Mouse (Mus musculus): ENCODE measurements around the gene Sbno2. TPM values are rescaled to one million over a fixed set of nuclear protein-coding genes. Genes with fewer than 3 reads are reported as not detected.

The Sbno2 gene
- polyA plus RNA-seq, 1 experiment from 2014 or later, result 10.4 TPM

GRCm38 (mm10) chr10:80102216-80102915 is 3.0 kb downstream of the Sbno2 start:
- ATAC-seq (ENCODE audit: insufficient read depth), result peak; percentile 74
- no peaks in the 10 kb centered on the region for H3K36me3 ChIP-seq (replicated peaks)
- peak overlapping the region; percentile 93 for H3K27ac ChIP-seq (replicated peaks)
- under 1% methylated on average over 53 of the region's 59 CpGs for WGBS (ENCODE audit: insufficient replicate concordance)
- H3K4me2 ChIP-seq, result peak overlapping the region; percentile 86
- peak overlapping the region; percentile 97 for H3K9ac ChIP-seq
- H3K4me3 ChIP-seq (replicated peaks), result peak overlapping the region; percentile 97
- peaks cover 84% of the 10 kb centered on the region for H3K4me1 ChIP-seq (replicated peaks)
- no peaks in the 10 kb centered on the region for H3K9me3 ChIP-seq (replicated peaks)
- H3K27me3 ChIP-seq, result no peaks in the 10 kb centered on the region

GRCm38 (mm10) chr10:80100982-80101381 is 4.4 kb downstream of the Sbno2 start:
- peak overlapping the region; percentile 86 for H3K4me2 ChIP-seq
- H3K27me3 ChIP-seq, result no peaks in the 10 kb centered on the region
- peaks cover 92% of the 10 kb centered on the region for H3K4me1 ChIP-seq (replicated peaks)
- H3K4me3 ChIP-seq (replicated peaks), result peak overlapping the region; percentile 97
- peak overlapping the region; percentile 93 for H3K27ac ChIP-seq (replicated peaks)
- no peak for ATAC-seq (ENCODE audit: insufficient read depth)
- H3K9ac ChIP-seq, result peak overlapping the region; percentile 97
- 49% methylated on average over 11 of the region's 11 CpGs for WGBS (ENCODE audit: insufficient replicate concordance)
- H3K9me3 ChIP-seq (replicated peaks), result no peaks in the 10 kb centered on the region
- H3K36me3 ChIP-seq (replicated peaks), result no peaks in the 10 kb centered on the region

DNA sequence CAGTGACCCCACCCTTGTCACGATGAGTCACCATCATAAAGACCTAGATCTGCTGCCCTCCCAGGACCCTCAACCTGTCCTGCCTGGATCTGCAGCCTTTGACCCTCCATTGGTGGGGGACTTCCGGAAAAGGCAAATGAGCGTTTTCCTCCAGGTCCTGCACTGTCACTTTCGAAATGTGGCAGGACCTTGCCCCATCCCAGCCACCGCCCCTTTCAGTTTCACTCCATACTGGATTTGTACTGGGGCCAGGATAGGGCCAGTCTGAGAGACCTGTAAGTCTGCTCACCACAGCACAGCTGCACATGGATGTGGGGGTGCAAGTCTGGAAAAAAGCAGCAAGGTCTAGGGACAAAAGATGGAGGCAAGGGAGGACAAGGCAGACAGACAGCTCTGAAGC is 6.7 kb downstream of the Sbno2 start:
- ATAC-seq (ENCODE audit: insufficient read depth), result 0 out of 2 replicates have a peak, but pooled peaks have one; percentile 9
- Histone ChIP-seq H3K9me3 (replicated peaks) (no peaks in the 10 kb centered on the region), H3K4me3 (replicated peaks) (no peak overlapping the region), H3K4me2 (peak overlapping the region; percentile 36), H3K36me3 (replicated peaks) (no peaks in the 10 kb centered on the region), H3K27me3 (no peaks in the 10 kb centered on the region), H3K27ac (replicated peaks) (peak overlapping the region; percentile 65), H3K9ac (no peak overlapping the region), H3K4me1 (replicated peaks) (peaks cover 95% of the 10 kb centered on the region)
- 70% methylated on average over 5 of the region's 5 CpGs for WGBS (ENCODE audit: insufficient replicate concordance)

DNA sequence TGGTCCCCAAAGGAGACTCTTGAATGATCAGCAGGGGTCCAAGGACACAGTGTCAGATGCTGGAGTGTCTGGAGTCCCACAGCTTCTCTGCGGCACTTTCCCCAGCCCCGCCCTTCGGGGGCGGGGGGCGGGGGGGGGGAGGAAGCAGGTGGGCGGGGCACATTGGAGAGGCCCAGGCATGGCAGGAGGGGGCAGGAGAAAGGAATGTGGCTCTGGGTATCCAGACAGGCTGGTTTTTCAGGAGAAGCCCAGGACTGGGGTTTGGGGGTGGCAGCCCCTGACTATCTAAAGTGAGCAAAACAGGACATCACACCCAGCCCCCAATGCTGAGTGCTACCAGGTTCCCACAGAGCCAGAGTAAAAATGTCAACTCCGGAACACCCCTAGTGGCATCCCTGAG is 8.1 kb downstream of the Sbno2 start:
- Histone ChIP-seq H3K4me1 (replicated peaks) (peaks cover 93% of the 10 kb centered on the region), H3K9ac (peak overlapping the region; percentile 23; the same call in 1 of the 2 replicates), H3K4me2 (peak overlapping the region; percentile 32), H3K27ac (replicated peaks) (peak overlapping the region; percentile 65; the same call in 1 of the 2 replicates), H3K4me3 (replicated peaks) (no peak overlapping the region), H3K36me3 (replicated peaks) (peaks cover 5% of the 10 kb centered on the region; the same call in 1 of the 2 replicates), H3K27me3 (no peaks in the 10 kb centered on the region), H3K9me3 (replicated peaks) (no peaks in the 10 kb centered on the region)
- 10% methylated on average over 7 of the region's 7 CpGs for WGBS (ENCODE audit: insufficient replicate concordance)
- ATAC-seq (ENCODE audit: insufficient read depth), result no peak

DNA sequence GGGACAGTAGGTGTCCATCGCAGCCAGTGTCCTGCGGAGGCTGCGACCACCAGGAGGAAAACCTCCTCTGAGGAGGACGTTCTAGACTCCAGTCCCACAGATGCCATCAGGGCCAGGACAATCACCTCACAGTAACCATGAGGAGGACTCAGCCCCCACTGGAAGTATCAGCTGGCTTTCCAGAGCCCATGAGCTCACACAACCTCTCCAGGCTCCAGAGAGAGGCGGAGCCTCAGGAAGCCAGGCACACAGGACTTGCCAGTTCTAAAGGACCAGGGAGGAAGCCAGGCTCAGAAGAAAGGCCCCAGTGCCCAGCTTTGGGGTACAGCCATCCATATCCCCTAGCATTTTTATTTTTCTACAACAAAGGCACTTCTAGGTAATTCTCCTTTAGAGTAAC is 9.8 kb downstream of the Sbno2 start:
- no peak overlapping the region for H3K4me2 ChIP-seq
- WGBS (ENCODE audit: insufficient replicate concordance), result 85% methylated on average over 5 of the region's 5 CpGs
- no peak for ATAC-seq (ENCODE audit: insufficient read depth)
- H3K4me1 ChIP-seq (replicated peaks), result peaks cover 79% of the 10 kb centered on the region
- peak overlapping the region; percentile 16; the same call in 1 of the 2 replicates for H3K27ac ChIP-seq (replicated peaks)
- peaks cover 17% of the 10 kb centered on the region; the same call in 1 of the 2 replicates for H3K36me3 ChIP-seq (replicated peaks)
- no peak overlapping the region for H3K4me3 ChIP-seq (replicated peaks)
- H3K9me3 ChIP-seq (replicated peaks), result no peaks in the 10 kb centered on the region
- H3K27me3 ChIP-seq, result no peaks in the 10 kb centered on the region
- H3K9ac ChIP-seq, result no peak overlapping the region

DNA sequence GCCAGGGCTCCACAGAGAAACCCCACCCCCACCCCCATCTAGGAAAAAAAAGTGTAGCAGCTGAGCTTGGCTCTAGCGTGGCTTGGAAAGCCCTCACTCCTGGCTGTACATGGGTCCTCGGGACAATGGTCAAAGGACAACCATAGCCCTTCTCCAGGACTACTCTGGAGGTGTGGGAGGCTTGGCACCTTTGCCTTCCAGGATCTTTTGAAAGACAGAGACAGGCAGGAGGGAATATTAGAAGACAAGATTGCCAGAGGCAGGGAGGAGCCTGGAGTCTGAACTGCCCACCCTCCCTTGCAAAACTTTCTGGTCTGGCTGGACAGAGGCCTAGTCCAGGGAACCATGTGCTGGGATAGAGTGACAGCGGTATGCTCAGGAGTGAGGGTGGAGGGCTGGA is 10.7 kb downstream of the Sbno2 start:
- Histone ChIP-seq H3K9me3 (replicated peaks) (no peaks in the 10 kb centered on the region), H3K4me3 (replicated peaks) (no peak overlapping the region), H3K27ac (replicated peaks) (no peak overlapping the region), H3K27me3 (no peaks in the 10 kb centered on the region), H3K4me1 (replicated peaks) (peaks cover 77% of the 10 kb centered on the region), H3K9ac (no peak overlapping the region), H3K4me2 (no peak overlapping the region), H3K36me3 (replicated peaks) (peaks cover 17% of the 10 kb centered on the region; the same call in 1 of the 2 replicates)
- no peak for ATAC-seq (ENCODE audit: insufficient read depth)
- WGBS (ENCODE audit: insufficient replicate concordance), result 66% methylated on average over 3 of the region's 3 CpGs

GRCm38 (mm10) chr10:80094085-80094484 is 11.3 kb downstream of the Sbno2 start:
- Histone ChIP-seq H3K36me3 (replicated peaks) (peaks cover 17% of the 10 kb centered on the region; the same call in 1 of the 2 replicates), H3K9ac (no peak overlapping the region), H3K27me3 (no peaks in the 10 kb centered on the region), H3K4me2 (no peak overlapping the region), H3K4me1 (replicated peaks) (peaks cover 77% of the 10 kb centered on the region), H3K27ac (replicated peaks) (no peak overlapping the region), H3K4me3 (replicated peaks) (no peak overlapping the region), H3K9me3 (replicated peaks) (no peaks in the 10 kb centered on the region)
- 78% methylated on average over 6 of the region's 6 CpGs for WGBS (ENCODE audit: insufficient replicate concordance)
- ATAC-seq (ENCODE audit: insufficient read depth), result no peak

DNA sequence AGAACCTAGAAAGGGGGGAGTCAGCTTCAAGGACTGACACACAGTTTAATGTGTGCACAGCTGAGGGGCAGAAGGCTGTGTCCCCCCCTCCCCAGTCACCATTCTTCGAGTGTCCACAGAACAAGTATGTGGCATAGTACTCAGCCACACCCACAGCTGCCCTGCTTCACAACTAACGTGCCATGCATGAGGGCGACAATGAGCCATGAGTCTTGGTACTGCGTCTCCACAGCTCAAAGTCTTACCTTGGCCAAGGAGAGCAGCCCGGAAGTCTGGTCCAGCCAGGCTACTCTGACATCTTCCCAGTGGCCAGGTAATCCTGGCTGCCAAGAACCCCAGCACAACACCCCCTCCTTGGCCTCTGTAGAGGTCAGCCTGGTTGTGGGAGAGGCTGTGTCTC is 12.7 kb downstream of the Sbno2 start:
- Histone ChIP-seq H3K36me3 (replicated peaks) (peaks cover 17% of the 10 kb centered on the region; the same call in 1 of the 2 replicates), H3K4me3 (replicated peaks) (no peak overlapping the region), H3K4me1 (replicated peaks) (peaks cover 72% of the 10 kb centered on the region), H3K9ac (no peak overlapping the region), H3K9me3 (replicated peaks) (no peaks in the 10 kb centered on the region), H3K4me2 (no peak overlapping the region), H3K27me3 (no peaks in the 10 kb centered on the region), H3K27ac (replicated peaks) (peak overlapping the region; percentile 2; the same call in 1 of the 2 replicates)
- WGBS (ENCODE audit: insufficient replicate concordance), result 75% methylated on average over 5 of the region's 5 CpGs
- no peak for ATAC-seq (ENCODE audit: insufficient read depth)

DNA sequence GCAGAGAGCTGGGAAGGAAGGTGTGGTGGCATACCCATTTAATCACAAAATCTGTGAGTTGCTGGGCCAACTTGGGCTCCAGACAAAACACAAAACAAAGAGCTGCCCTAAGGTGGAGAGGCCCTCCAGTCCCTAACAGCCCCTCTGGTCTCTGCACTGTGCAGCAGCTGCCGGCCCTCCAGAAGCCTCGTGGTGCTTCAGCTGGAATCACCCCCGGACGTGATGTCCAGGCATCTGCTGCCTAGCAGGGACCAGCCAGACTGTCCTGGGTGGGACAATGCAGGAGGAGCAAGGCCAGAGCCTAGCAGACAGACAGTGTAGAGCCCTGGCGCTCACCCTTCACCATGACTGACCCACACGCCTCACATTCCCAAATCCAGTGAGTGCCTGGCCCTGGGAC is 13.8 kb downstream of the Sbno2 start:
- Histone ChIP-seq H3K27ac (replicated peaks) (0 out of 2 replicates have a peak overlapping the region, but pooled peaks have one; percentile 0), H3K9me3 (replicated peaks) (no peaks in the 10 kb centered on the region), H3K9ac (no peak overlapping the region), H3K4me2 (no peak overlapping the region), H3K4me3 (replicated peaks) (no peak overlapping the region), H3K4me1 (replicated peaks) (peaks cover 72% of the 10 kb centered on the region), H3K36me3 (replicated peaks) (peaks cover 18% of the 10 kb centered on the region; the same call in 1 of the 2 replicates), H3K27me3 (no peaks in the 10 kb centered on the region)
- no peak for ATAC-seq (ENCODE audit: insufficient read depth)
- WGBS (ENCODE audit: insufficient replicate concordance), result 82% methylated on average over 6 of the region's 6 CpGs

- 58% methylated on average over 4 of the region's 4 CpGs for WGBS (ENCODE audit: insufficient replicate concordance)
- 0 out of 2 replicates have a peak, but pooled peaks have one; percentile 20 for ATAC-seq (ENCODE audit: insufficient read depth)
- Histone ChIP-seq H3K27ac (replicated peaks) (no peak overlapping the region), H3K4me2 (no peak overlapping the region), H3K9ac (no peak overlapping the region), H3K9me3 (replicated peaks) (no peaks in the 10 kb centered on the region), H3K4me1 (replicated peaks) (peaks cover 56% of the 10 kb centered on the region), H3K27me3 (no peaks in the 10 kb centered on the region), H3K36me3 (replicated peaks) (peaks cover 39% of the 10 kb centered on the region), H3K4me3 (replicated peaks) (no peak overlapping the region)
Measured at GRCm38 (mm10) chr10:80089146-80089545, 16.2 kb downstream of the Sbno2 start.

GRCm38 (mm10) chr10:80087483-80087882 is 17.9 kb downstream of the Sbno2 start:
- Histone ChIP-seq H3K36me3 (replicated peaks) (peaks cover 52% of the 10 kb centered on the region), H3K27me3 (no peaks in the 10 kb centered on the region), H3K4me1 (replicated peaks) (peaks cover 52% of the 10 kb centered on the region), H3K4me2 (no peak overlapping the region), H3K27ac (replicated peaks) (peak overlapping the region; percentile 62; the same call in 1 of the 2 replicates), H3K4me3 (replicated peaks) (no peak overlapping the region), H3K9me3 (replicated peaks) (no peaks in the 10 kb centered on the region), H3K9ac (no peak overlapping the region)
- ATAC-seq (ENCODE audit: insufficient read depth), result no peak
- 59% methylated on average over 8 of the region's 8 CpGs for WGBS (ENCODE audit: insufficient replicate concordance)

Data from liver, embryonic 15.5 days (tissue).